Mouse (Mus musculus) neural tube, embryonic 13.5 days (tissue): ENCODE results near the gene Stk4. TPM values are rescaled to one million over a fixed set of nuclear protein-coding genes. Genes with fewer than 3 reads are reported as not detected.

Experiments used
- ATAC-seq: fragments of 200-750 bp; cut with Nextera tagmentation; 2 replicates; pipeline ENCODE4 v1.8.0; 2017; ENCODE audit warnings: low read depth, mild to moderate bottlenecking, moderate TSS enrichment, moderate library complexity
- H3K27ac ChIP-seq: fragments of 300-500 bp; sonication (generic); replicated peaks from 2 replicates; pipeline ENCODE4 v1.5.1; 2015; ENCODE audit warnings: moderate library complexity, mild to moderate bottlenecking, inconsistent platforms
- H3K27me3 ChIP-seq: fragments of 300-500 bp; sonication (generic); 2 replicates; pipeline ENCODE4 v1.6.1; 2015; ENCODE audit warnings: mild to moderate bottlenecking, inconsistent platforms
- H3K36me3 ChIP-seq: fragments of 300-500 bp; sonication (generic); 2 replicates; pipeline ENCODE4 v1.6.1; 2015; ENCODE audit warnings: mild to moderate bottlenecking, inconsistent platforms
- H3K4me1 ChIP-seq: fragments of 300-500 bp; sonication (generic); replicated peaks from 2 replicates; pipeline ENCODE4 v1.6.1; 2015; ENCODE audit warnings: inconsistent platforms
- H3K4me2 ChIP-seq: fragments of 300-500 bp; sonication (generic); 2 replicates; pipeline ENCODE4 v1.6.1; 2015; ENCODE audit warnings: inconsistent platforms, mild to moderate bottlenecking, moderate library complexity
- H3K4me3 ChIP-seq: fragments of 300-500 bp; sonication (generic); 2 replicates; pipeline ENCODE4 v1.5.1; 2015; ENCODE audit warnings: mild to moderate bottlenecking, inconsistent platforms
- H3K9ac ChIP-seq: fragments of 300-500 bp; sonication (generic); 2 replicates; pipeline ENCODE4 v1.6.1; 2015; ENCODE audit warnings: moderate library complexity, mild to moderate bottlenecking, inconsistent platforms
- H3K9me3 ChIP-seq: fragments of 300-500 bp; sonication (generic); 2 replicates; pipeline ENCODE4 v1.6.1; 2016; ENCODE audit warnings: inconsistent platforms
- WGBS: fragments of 180-500 bp; shearing (Covaris S2); methylation state at CpG from one replicate; pipeline ENCODE4 v1.1.7; 2015; 5-methylcytosine and 5-hydroxymethylcytosine counted together
- polyA plus RNA-seq: library from polyadenylated mRNA; unstranded; fragments of >200 nt; fragmentation: Nextera tagmentation; extraction: Ambion mirVana; gene quantifications from 2 replicates; pipeline ENCODE4 v1.2.1, GENCODE M21; 2015

Gene Stk4
- polyA plus RNA-seq, 1 experiment from 2014 or later, result 21.2 TPM

DNA sequence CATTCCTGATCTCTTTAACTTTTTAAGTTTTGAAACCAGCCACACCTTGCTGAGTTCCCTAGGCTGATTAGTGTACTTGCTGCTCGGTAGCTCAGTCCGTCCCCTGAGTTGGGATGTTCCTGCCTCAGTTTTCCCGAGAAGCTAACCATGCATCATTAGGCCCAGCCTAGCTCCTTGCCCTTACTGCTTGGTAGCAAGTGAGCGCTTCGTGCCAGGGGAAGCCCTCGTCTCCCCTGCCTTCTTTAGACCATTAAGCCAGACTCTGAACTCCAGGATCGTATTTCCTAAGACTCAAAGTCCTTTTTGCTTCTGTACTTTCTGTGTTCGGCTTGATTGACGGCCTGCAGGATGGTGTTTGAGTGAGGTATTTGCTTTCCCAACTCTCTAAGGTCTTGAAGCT is 113.2 kb downstream of the Stk4 start:
- Histone ChIP-seq H3K27ac (no peak overlapping the region), H3K9ac (no peak overlapping the region), H3K9me3 (no peaks in the 10 kb centered on the region), H3K4me3 (no peak overlapping the region), H3K27me3 (no peaks in the 10 kb centered on the region), H3K4me1 (no peaks in the 10 kb centered on the region), H3K36me3 (no peaks in the 10 kb centered on the region), H3K4me2 (no peak overlapping the region)
- WGBS, result 79% methylated on average over 9 of the region's 9 CpGs
- no peak for ATAC-seq

DNA sequence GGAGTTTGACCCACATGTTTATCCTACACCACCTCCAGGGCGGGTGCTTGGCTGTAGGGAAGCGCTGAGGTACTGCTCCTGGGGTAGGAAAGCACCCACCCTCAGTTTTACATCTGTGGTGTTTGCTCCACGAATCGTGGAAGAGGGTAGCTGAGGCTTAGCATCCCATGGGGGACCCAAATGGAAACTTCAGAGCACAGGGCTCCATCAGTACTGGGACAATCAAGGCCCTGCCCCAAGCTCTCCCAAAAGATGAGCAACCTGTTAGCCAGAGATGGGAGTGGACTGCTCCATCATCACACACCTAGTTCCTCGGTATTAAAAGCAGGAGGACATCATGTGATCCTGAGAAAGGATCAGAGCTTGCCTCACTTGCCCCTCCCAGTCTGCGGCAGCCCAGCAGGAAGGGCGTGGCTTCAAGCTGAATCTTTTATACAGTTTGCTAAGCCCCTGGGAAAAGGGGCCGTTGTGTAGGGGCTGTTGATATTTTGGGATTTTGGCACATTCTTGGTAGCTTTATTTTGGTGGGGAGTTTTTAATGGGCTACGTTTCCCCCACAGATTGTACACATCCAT is 114.1 kb downstream of the Stk4 start:
- H3K4me2 ChIP-seq, result no peak overlapping the region
- H3K4me1 ChIP-seq, result no peaks in the 10 kb centered on the region
- no peaks in the 10 kb centered on the region for H3K36me3 ChIP-seq
- no peak overlapping the region for H3K27ac ChIP-seq
- H3K9ac ChIP-seq, result no peak overlapping the region
- no peaks in the 10 kb centered on the region for H3K27me3 ChIP-seq
- 48% methylated on average over 9 of the region's 9 CpGs for WGBS
- no peak for ATAC-seq
- H3K4me3 ChIP-seq, result no peak overlapping the region
- no peaks in the 10 kb centered on the region for H3K9me3 ChIP-seq

DNA sequence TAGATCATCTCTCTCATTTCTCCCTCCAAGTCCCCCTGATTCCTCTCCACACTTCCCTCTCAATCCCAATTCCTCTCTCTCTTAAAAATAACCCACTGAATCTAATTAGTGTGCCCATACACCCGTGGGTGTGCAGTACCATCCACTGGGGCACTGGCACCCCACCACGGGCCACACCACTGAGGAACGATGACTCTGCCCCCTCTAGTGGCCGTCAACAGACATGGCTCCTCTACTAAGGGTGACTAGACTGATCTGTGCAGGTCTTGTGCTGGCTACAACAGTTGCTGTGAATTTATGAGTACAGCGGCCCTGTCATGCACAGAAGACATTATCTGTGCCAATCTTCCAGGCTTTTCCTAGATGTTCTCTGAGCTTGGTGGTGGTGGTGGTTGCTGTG is 118.6 kb downstream of the Stk4 start:
- no peak for ATAC-seq
- H3K9me3 ChIP-seq, result no peaks in the 10 kb centered on the region
- no peaks in the 10 kb centered on the region for H3K4me1 ChIP-seq
- no peak overlapping the region for H3K9ac ChIP-seq
- no peaks in the 10 kb centered on the region for H3K36me3 ChIP-seq
- no peaks in the 10 kb centered on the region for H3K27me3 ChIP-seq
- 34% methylated on average over 5 of the region's 5 CpGs for WGBS
- H3K4me3 ChIP-seq, result no peak overlapping the region
- no peak overlapping the region for H3K27ac ChIP-seq
- H3K4me2 ChIP-seq, result no peak overlapping the region

DNA sequence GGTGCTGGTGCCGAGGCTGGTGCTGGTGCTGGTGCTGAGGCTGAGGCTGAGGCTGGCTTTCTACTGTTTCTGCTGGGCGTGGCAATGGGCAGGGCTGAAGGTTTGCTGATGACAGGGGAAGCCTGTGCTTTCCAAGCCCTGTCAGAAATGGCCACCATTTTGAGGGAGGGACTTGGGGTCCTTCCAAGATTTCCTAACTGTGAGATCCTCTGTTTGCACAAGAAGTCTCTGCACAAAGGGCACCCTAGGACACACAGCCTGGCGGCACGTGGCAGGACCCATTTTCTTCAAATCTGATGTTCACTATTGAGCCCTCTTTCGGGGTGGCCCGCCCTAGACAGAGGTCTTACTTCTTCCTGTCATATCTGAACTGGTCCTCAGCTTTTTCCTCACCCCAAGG is 120.5 kb downstream of the Stk4 start, which contains the start of gene Wfdc12:
Gene Wfdc12, minus strand, starts transcription at position 33 of the 400 bp plus-strand sequence.
- Histone ChIP-seq H3K4me2 (no peak within 1 kb of the TSS), H3K9me3 (no peaks in the 10 kb centered on the region), H3K27ac (no peak within 1 kb of the TSS), H3K36me3 (no peaks in the 10 kb centered on the region), H3K27me3 (no peaks in the 10 kb centered on the region), H3K9ac (no peak within 1 kb of the TSS), H3K4me3 (no peak within 1 kb of the TSS), H3K4me1 (no peaks in the 10 kb centered on the region)
- 87% methylated on average over 6 of the region's 6 CpGs for WGBS
- no peak for ATAC-seq

DNA sequence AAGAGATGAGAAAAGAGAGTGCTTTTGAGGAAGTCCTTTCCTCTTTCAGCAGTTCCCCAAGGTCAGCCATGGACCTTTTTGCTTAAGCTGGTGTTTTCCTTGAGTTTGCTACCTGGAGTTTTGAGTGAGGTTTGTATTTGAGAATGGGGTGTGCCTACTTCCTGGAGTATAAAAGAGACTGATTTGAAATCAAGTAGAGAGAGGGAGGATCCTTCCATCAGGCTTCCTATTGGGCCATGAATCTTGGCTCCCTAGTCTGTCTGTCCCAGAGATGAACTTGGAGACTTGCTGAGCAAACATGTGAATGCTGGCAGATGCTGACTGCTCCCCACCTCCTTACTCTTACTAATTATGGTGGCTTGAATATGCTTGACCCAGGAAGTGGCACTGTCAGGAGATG is 122.2 kb downstream of the Stk4 start:
- Histone ChIP-seq H3K9ac (no peak overlapping the region), H3K27me3 (no peaks in the 10 kb centered on the region), H3K9me3 (no peaks in the 10 kb centered on the region), H3K27ac (no peak overlapping the region), H3K4me2 (no peak overlapping the region), H3K4me1 (no peaks in the 10 kb centered on the region), H3K36me3 (no peaks in the 10 kb centered on the region), H3K4me3 (no peak overlapping the region)
- ATAC-seq, result no peak

DNA sequence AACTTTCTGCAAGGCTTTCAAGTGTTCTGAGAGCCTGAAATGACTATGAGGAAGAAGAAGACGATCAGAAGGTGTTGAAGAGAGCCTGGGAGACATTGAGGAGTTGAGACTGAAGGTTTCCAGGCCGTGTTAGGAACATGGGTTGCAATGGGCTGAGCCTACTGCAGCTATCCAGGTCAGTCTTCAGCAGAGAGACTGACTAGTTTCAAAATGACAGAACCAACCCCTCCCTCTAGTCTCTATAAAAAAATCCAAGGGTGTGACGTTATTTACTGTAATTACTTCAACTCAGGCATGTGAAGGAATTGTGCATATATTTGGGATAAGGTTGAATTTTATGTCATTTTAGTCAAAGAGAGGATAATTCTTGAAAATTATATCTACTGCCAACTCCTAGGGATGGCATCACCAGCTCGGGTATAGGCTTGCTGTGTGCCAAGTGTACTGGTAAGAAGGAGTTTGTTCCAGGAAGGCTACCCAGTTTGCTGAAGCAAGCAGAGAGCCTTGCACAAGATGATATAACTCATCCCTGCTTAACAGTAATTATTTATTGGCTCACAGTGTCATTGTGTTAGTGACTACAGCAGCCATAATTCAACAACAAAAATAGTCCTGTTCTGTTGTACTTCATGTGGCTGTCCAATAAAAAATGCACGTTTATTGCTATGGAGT is 125.0 kb downstream of the Stk4 start:
- no peak overlapping the region for H3K4me2 ChIP-seq
- 81% methylated on average over 5 of the region's 5 CpGs for WGBS
- ATAC-seq, result no peak
- no peaks in the 10 kb centered on the region for H3K4me1 ChIP-seq
- H3K4me3 ChIP-seq, result no peak overlapping the region
- no peaks in the 10 kb centered on the region for H3K27me3 ChIP-seq
- H3K27ac ChIP-seq, result no peak overlapping the region
- no peaks in the 10 kb centered on the region for H3K9me3 ChIP-seq
- H3K9ac ChIP-seq, result no peak overlapping the region
- H3K36me3 ChIP-seq, result no peaks in the 10 kb centered on the region

DNA sequence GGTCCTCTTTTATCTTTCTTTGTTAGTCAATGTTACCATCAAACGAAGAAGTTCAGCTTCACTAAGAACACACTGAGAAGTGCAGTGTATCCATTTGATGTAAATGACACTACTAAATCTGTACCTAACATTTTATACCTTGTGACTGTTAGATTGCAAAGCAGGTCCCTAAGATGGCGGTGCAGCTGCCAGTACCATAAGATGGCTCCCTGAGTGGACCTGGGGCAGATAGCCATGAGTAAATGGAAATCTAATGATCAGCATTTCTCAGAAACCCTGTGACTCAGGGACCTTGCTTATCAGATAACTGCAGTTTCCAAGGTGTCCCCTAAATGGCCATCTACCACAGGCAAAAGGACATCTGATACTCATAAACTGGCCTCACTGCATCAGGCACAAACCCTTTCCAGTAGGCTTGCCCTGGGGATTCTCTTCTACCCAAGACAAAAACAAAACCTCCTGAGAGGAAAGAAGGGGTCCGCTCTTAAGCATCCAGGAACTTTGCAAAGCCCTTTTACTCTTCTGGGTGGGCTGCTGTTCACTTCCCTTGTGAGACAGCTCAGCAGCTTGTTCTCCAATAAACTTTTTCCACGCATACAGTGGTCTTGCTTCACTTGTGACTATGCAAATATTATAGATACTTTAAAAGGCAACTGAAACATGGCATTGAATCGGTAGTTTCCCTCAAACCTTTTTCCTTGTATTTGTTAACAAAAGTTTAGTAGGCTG is 126.0 kb downstream of the Stk4 start:
- ATAC-seq, result no peak
- 91% methylated on average over 5 of the region's 5 CpGs for WGBS

DNA sequence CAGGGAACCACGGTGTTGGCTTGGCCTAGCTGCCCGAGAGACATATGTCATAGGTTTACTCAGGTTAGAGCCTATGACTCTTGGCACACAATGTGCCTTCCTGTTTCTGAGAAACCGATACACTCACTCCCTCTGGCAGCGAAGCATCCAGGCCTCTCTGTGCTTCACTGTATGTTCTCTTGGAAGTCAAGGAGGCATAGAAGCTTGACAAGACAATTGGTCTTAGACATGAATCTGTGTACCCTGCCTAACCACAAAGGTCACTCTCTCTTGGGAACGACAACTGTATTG is 126.5 kb downstream of the Stk4 start:
- Histone ChIP-seq H3K4me1 (no peaks in the 10 kb centered on the region), H3K9ac (no peak overlapping the region), H3K36me3 (no peaks in the 10 kb centered on the region), H3K27ac (no peak overlapping the region), H3K4me3 (no peak overlapping the region), H3K27me3 (no peaks in the 10 kb centered on the region), H3K9me3 (no peaks in the 10 kb centered on the region), H3K4me2 (no peak overlapping the region)
- no peak for ATAC-seq
- WGBS, result 85% methylated on average over 5 of the region's 5 CpGs

More for the DNA sequence above, 126.0 kb downstream of the Stk4 start:
- no peaks in the 10 kb centered on the region for H3K9me3 ChIP-seq
- no peak overlapping the region for H3K9ac ChIP-seq
- no peaks in the 10 kb centered on the region for H3K27me3 ChIP-seq
- no peaks in the 10 kb centered on the region for H3K36me3 ChIP-seq
- no peak overlapping the region for H3K4me3 ChIP-seq
- no peak overlapping the region for H3K4me2 ChIP-seq
- H3K27ac ChIP-seq, result no peak overlapping the region
- no peaks in the 10 kb centered on the region for H3K4me1 ChIP-seq

DNA sequence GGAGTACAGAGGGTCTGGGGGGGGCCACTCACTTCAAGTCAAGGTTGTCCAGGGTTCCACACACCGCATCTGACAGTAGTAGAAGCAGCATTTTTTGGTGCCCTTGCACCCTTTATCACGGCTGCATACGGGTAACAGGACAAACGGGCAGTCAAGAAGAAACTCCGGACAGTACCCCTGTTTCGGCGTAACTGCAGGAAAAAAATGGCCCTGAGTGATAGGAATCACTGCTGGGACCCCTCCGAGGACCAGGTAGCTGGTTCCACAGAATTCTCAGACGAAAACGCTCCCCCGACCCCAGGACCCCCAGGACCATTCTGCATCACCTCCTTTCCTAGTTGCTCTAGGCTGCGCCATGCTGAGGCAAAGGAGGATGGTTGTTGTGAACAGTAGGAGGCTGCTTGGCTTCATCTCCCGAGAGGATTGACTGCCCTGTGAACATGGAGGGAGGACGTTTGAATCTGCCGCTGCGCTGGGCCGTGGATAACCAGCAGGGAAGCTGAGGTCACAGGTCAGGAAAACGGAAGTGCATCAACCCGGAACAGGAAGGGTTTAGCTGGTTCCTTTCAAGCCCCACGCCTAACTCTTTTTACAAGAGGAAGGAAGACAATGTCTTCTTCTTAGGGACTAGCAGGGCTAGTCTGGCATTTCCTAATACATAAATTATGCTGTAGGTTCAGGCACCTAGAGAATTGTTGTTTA is 129.7 kb downstream of the Stk4 start, which contains the start of gene Wfdc15a:
Gene Wfdc15a, minus strand, starts transcription at position 505 of the 702 bp plus-strand sequence.
- no peaks in the 10 kb centered on the region for H3K9me3 ChIP-seq
- no peak within 1 kb of the TSS for H3K27ac ChIP-seq
- H3K27me3 ChIP-seq, result no peaks in the 10 kb centered on the region
- H3K4me1 ChIP-seq, result no peaks in the 10 kb centered on the region
- ATAC-seq, result no peak
- no peak within 1 kb of the TSS for H3K9ac ChIP-seq
- 76% methylated on average over 20 of the region's 20 CpGs for WGBS
- H3K36me3 ChIP-seq, result no peaks in the 10 kb centered on the region
- H3K4me3 ChIP-seq, result no peak within 1 kb of the TSS
- no peak within 1 kb of the TSS for H3K4me2 ChIP-seq

Other genes starting within 250 kb of the Stk4 start
- gene Ccn5, start 249.5 kb upstream of the Stk4 start, polyA plus RNA-seq, result 0.32 TPM in 1 of 2 replicates, not detected in the other
- not detected in 2 replicates for gene Kcnk15, start 216.7 kb upstream of the Stk4 start, polyA plus RNA-seq
- gene Rims4, start 151.6 kb upstream of the Stk4 start, polyA plus RNA-seq, result 8.5 and 8.7 TPM in 2 replicates
- 455 and 477 TPM in 2 replicates for gene Ywhab, start 75.4 kb upstream of the Stk4 start, polyA plus RNA-seq
- gene Pabpc1l, start 44.9 kb upstream of the Stk4 start, polyA plus RNA-seq, result 1.2 and 1.7 TPM in 2 replicates
- gene Tomm34, start 847 bp downstream of the Stk4 start, polyA plus RNA-seq, result 45.3 and 48.0 TPM in 2 replicates
- 0.40 and 0.50 TPM in 2 replicates for gene Kcns1, start 100.8 kb downstream of the Stk4 start, polyA plus RNA-seq
- gene Wfdc5, start 112.4 kb downstream of the Stk4 start, polyA plus RNA-seq, result not detected in 2 replicates
- gene Wfdc12, start 120.3 kb downstream of the Stk4 start, polyA plus RNA-seq, result not detected in 2 replicates
- not detected in 2 replicates for gene Wfdc15a, start 129.8 kb downstream of the Stk4 start, polyA plus RNA-seq
- not detected in 2 replicates for gene Wfdc15b, start 151.3 kb downstream of the Stk4 start, polyA plus RNA-seq
- gene Svs2, start 168.1 kb downstream of the Stk4 start, polyA plus RNA-seq, result not detected in 2 replicates
- gene Svs3b, start 186.3 kb downstream of the Stk4 start, polyA plus RNA-seq, result not detected in 2 replicates
- gene Svs4, start 208.1 kb downstream of the Stk4 start, polyA plus RNA-seq, result not detected in 2 replicates
- not detected in 2 replicates for gene Svs3a, start 218.9 kb downstream of the Stk4 start, polyA plus RNA-seq
- gene Svs6, start 246.4 kb downstream of the Stk4 start, polyA plus RNA-seq, result not detected in 2 replicates